Mouse (Mus musculus): ENCODE results near the gene Gnb4. TPM values are rescaled to one million over a fixed set of nuclear protein-coding genes. Genes with fewer than 3 reads are reported as not detected.

Gene Gnb4
- polyA plus RNA-seq, 1 experiment from 2014 or later, result 60.7 TPM

DNA sequence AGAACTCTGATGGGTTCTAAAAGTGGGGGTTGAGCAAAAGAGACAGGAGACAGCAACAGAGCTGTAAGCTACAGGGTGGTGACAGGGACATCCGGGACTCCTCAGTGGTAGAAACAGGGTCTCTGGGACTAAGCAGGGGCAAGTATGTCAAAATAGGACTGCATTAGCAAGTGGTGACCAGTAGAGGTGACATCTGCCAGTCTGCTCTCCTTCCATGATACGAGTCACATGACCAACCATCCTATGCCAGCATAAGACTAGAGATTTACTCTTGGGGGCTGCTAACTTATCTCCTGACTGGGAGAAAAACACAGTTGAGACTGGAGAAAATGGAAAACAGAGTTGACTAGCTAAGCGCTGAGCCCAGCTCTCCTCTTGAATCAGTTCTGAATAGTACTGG is 30.1 kb downstream of the Gnb4 start:
- H3K4me1 ChIP-seq (ENCODE audit: insufficient read depth, low read length), result 0 out of 2 replicates have a peak, but pooled peaks cover 3% of the 10 kb centered on the region
- no peaks in the 10 kb centered on the region for H3K9me3 ChIP-seq (ENCODE audit: low read length)
- H3K27me3 ChIP-seq (ENCODE audit: insufficient read depth, low read length), result no peaks in the 10 kb centered on the region
- no peak overlapping the region for H3K4me3 ChIP-seq (ENCODE audit: low read length)
- ATAC-seq (ENCODE audit: low FRiP score, low TSS enrichment), result no peak
- no peak overlapping the region for H3K9ac ChIP-seq (replicated peaks; ENCODE audit: low read length)
- no peak overlapping the region for H3K4me2 ChIP-seq (replicated peaks; ENCODE audit: low read depth, low read length)
- no peak overlapping the region for H3K27ac ChIP-seq (ENCODE audit: low read length)
- H3K36me3 ChIP-seq (ENCODE audit: insufficient read depth, low read length), result peaks cover 15% of the 10 kb centered on the region; the same call in 1 of the 2 replicates
- WGBS, result 92% methylated on average over 3 of the region's 3 CpGs

GRCm38 (mm10) chr3:32583489-32583888 is 32.9 kb downstream of the Gnb4 start:
- ATAC-seq (ENCODE audit: low FRiP score, low TSS enrichment), result no peak

DNA sequence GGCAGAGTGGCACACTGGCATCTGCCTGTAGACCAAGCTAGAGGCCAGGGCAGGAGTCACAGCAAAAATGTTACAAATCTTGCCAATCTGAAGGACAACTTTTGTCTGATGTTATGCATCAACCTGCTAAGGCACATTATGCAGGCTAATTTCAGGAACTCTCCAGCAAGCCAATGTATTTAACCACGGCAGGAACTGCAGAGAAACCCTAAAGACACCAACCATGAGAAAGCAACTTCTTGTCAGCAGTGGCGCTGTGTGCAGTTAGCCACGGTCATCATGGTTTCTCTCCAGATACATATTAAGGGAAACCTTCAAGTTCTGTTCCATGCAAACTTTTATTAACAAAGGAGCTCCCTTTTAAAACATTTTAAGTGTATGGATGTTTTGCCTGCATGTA is 34.5 kb downstream of the Gnb4 start:
- H3K4me3 ChIP-seq (ENCODE audit: low read length), result no peak overlapping the region
- H3K36me3 ChIP-seq (ENCODE audit: insufficient read depth, low read length), result peaks cover 15% of the 10 kb centered on the region; the same call in 1 of the 2 replicates
- H3K4me1 ChIP-seq (ENCODE audit: insufficient read depth, low read length), result no peaks in the 10 kb centered on the region
- H3K9me3 ChIP-seq (ENCODE audit: low read length), result no peaks in the 10 kb centered on the region
- 90% methylated on average over 3 of the region's 3 CpGs for WGBS
- H3K27me3 ChIP-seq (ENCODE audit: insufficient read depth, low read length), result no peaks in the 10 kb centered on the region
- ATAC-seq (ENCODE audit: low FRiP score, low TSS enrichment), result no peak
- no peak overlapping the region for H3K4me2 ChIP-seq (replicated peaks; ENCODE audit: low read depth, low read length)
- no peak overlapping the region for H3K27ac ChIP-seq (ENCODE audit: low read length)
- H3K9ac ChIP-seq (replicated peaks; ENCODE audit: low read length), result no peak overlapping the region

More at GRCm38 (mm10) chr3:32583489-32583888, 32.9 kb downstream of the Gnb4 start:
- H3K36me3 ChIP-seq (ENCODE audit: insufficient read depth, low read length), result peaks cover 18% of the 10 kb centered on the region; the same call in 1 of the 2 replicates
- no peak overlapping the region for H3K4me2 ChIP-seq (replicated peaks; ENCODE audit: low read depth, low read length)
- no peak overlapping the region for H3K27ac ChIP-seq (ENCODE audit: low read length)
- no peaks in the 10 kb centered on the region for H3K4me1 ChIP-seq (ENCODE audit: insufficient read depth, low read length)
- H3K9me3 ChIP-seq (ENCODE audit: low read length), result no peaks in the 10 kb centered on the region
- WGBS, result 92% methylated on average over 4 of the region's 4 CpGs
- H3K4me3 ChIP-seq (ENCODE audit: low read length), result no peak overlapping the region
- no peaks in the 10 kb centered on the region for H3K27me3 ChIP-seq (ENCODE audit: insufficient read depth, low read length)
- no peak overlapping the region for H3K9ac ChIP-seq (replicated peaks; ENCODE audit: low read length)

- Histone ChIP-seq H3K4me1 (ENCODE audit: insufficient read depth, low read length) (no peaks in the 10 kb centered on the region), H3K9me3 (ENCODE audit: low read length) (no peaks in the 10 kb centered on the region), H3K36me3 (ENCODE audit: insufficient read depth, low read length) (0 out of 2 replicates have a peak, but pooled peaks cover 12% of the 10 kb centered on the region), H3K9ac (replicated peaks; ENCODE audit: low read length) (no peak overlapping the region), H3K4me3 (ENCODE audit: low read length) (no peak overlapping the region), H3K27me3 (ENCODE audit: insufficient read depth, low read length) (no peaks in the 10 kb centered on the region), H3K4me2 (replicated peaks; ENCODE audit: low read depth, low read length) (no peak overlapping the region), H3K27ac (ENCODE audit: low read length) (no peak overlapping the region)
- no peak for ATAC-seq (ENCODE audit: low FRiP score, low TSS enrichment)
- 86% methylated on average over 3 of the region's 3 CpGs for WGBS
Measured at GRCm38 (mm10) chr3:32580738-32581137, 35.6 kb downstream of the Gnb4 start.

GRCm38 (mm10) chr3:32578772-32579171 is 37.6 kb downstream of the Gnb4 start:
- no peak overlapping the region for H3K27ac ChIP-seq (ENCODE audit: low read length)
- WGBS, result 90% methylated on average over 5 of the region's 5 CpGs

DNA sequence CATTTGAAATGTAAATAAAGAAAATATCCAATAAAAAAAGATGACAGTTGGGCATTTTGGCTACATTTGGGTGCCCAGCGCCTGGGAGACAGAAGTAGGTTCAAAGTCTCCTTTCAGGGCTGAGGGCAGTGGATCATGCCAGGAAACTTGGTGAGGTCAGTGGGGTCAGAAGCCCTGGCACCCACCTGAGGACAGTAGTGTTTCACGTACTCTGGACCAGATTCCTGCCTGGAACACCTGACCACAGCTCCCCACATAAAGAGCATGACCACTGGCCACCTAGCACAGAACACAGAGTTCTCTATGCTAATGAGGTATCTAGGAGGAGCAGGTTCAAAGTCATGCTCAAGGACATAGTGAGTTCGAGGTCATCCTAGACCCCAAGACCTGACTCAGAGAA is 41.2 kb downstream of the Gnb4 start:
- no peaks in the 10 kb centered on the region for H3K4me1 ChIP-seq (ENCODE audit: insufficient read depth, low read length)
- H3K4me3 ChIP-seq (ENCODE audit: low read length), result no peak overlapping the region
- ATAC-seq (ENCODE audit: low FRiP score, low TSS enrichment), result no peak
- no peak overlapping the region for H3K27ac ChIP-seq (ENCODE audit: low read length)
- no peak overlapping the region for H3K4me2 ChIP-seq (replicated peaks; ENCODE audit: low read depth, low read length)
- peaks cover 25% of the 10 kb centered on the region; the same call in 1 of the 2 replicates for H3K36me3 ChIP-seq (ENCODE audit: insufficient read depth, low read length)
- H3K9me3 ChIP-seq (ENCODE audit: low read length), result no peaks in the 10 kb centered on the region
- no peak overlapping the region for H3K9ac ChIP-seq (replicated peaks; ENCODE audit: low read length)
- WGBS, result 91% methylated on average over 3 of the region's 3 CpGs
- H3K27me3 ChIP-seq (ENCODE audit: insufficient read depth, low read length), result no peaks in the 10 kb centered on the region

More at GRCm38 (mm10) chr3:32578772-32579171, 37.6 kb downstream of the Gnb4 start:
- peaks cover 20% of the 10 kb centered on the region; the same call in 1 of the 2 replicates for H3K36me3 ChIP-seq (ENCODE audit: insufficient read depth, low read length)
- no peak overlapping the region for H3K4me3 ChIP-seq (ENCODE audit: low read length)
- H3K9ac ChIP-seq (replicated peaks; ENCODE audit: low read length), result no peak overlapping the region
- H3K4me2 ChIP-seq (replicated peaks; ENCODE audit: low read depth, low read length), result no peak overlapping the region
- no peaks in the 10 kb centered on the region for H3K4me1 ChIP-seq (ENCODE audit: insufficient read depth, low read length)
- no peaks in the 10 kb centered on the region for H3K27me3 ChIP-seq (ENCODE audit: insufficient read depth, low read length)
- no peak for ATAC-seq (ENCODE audit: low FRiP score, low TSS enrichment)
- no peaks in the 10 kb centered on the region for H3K9me3 ChIP-seq (ENCODE audit: low read length)

DNA sequence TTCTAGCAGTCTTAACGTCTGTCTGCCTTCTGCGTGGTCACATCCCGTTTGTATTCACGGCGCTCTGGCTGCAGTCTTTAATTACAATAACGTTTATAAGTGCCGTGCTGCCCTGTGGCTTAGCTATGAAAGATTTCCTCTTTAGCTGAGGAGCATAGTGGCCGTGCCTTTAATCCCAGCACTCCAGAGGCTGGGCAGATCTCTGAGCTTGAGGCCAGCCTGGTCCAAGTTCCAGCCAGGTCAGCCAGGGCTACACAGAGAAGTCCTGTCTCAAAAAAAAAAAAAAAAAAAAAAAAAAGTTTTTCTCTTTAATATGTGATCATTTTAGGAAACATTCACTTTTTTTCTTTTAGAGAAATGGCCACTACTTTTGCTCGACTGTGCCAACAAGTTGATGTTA is 42.5 kb downstream of the Gnb4 start:
- H3K9ac ChIP-seq (replicated peaks; ENCODE audit: low read length), result no peak overlapping the region
- H3K27me3 ChIP-seq (ENCODE audit: insufficient read depth, low read length), result no peaks in the 10 kb centered on the region
- H3K4me2 ChIP-seq (replicated peaks; ENCODE audit: low read depth, low read length), result no peak overlapping the region
- ATAC-seq (ENCODE audit: low FRiP score, low TSS enrichment), result no peak
- H3K27ac ChIP-seq (ENCODE audit: low read length), result no peak overlapping the region
- H3K4me1 ChIP-seq (ENCODE audit: insufficient read depth, low read length), result no peaks in the 10 kb centered on the region
- H3K4me3 ChIP-seq (ENCODE audit: low read length), result no peak overlapping the region
- WGBS, result 78% methylated on average over 9 of the region's 9 CpGs
- H3K9me3 ChIP-seq (ENCODE audit: low read length), result no peaks in the 10 kb centered on the region
- H3K36me3 ChIP-seq (ENCODE audit: insufficient read depth, low read length), result peaks cover 30% of the 10 kb centered on the region

- Histone ChIP-seq H3K4me3 (ENCODE audit: low read length) (no peak overlapping the region), H3K9ac (replicated peaks; ENCODE audit: low read length) (no peak overlapping the region), H3K27ac (ENCODE audit: low read length) (no peak overlapping the region), H3K27me3 (ENCODE audit: insufficient read depth, low read length) (no peaks in the 10 kb centered on the region), H3K4me2 (replicated peaks; ENCODE audit: low read depth, low read length) (no peak overlapping the region), H3K36me3 (ENCODE audit: insufficient read depth, low read length) (peaks cover 38% of the 10 kb centered on the region), H3K4me1 (ENCODE audit: insufficient read depth, low read length) (no peaks in the 10 kb centered on the region), H3K9me3 (ENCODE audit: low read length) (peaks cover 5% of the 10 kb centered on the region)
- ATAC-seq (ENCODE audit: low FRiP score, low TSS enrichment), result no peak
- WGBS, result 90% methylated on average over 2 of the region's 2 CpGs
Measured at GRCm38 (mm10) chr3:32573086-32573485, 43.3 kb downstream of the Gnb4 start.

GRCm38 (mm10) chr3:32563401-32563800 is 53.0 kb downstream of the Gnb4 start:
- Histone ChIP-seq H3K4me1 (ENCODE audit: insufficient read depth, low read length) (no peaks in the 10 kb centered on the region), H3K4me2 (replicated peaks; ENCODE audit: low read depth, low read length) (no peak overlapping the region), H3K9ac (replicated peaks; ENCODE audit: low read length) (no peak overlapping the region), H3K9me3 (ENCODE audit: low read length) (peaks cover 3% of the 10 kb centered on the region), H3K4me3 (ENCODE audit: low read length) (no peak overlapping the region), H3K27ac (ENCODE audit: low read length) (no peak overlapping the region), H3K36me3 (ENCODE audit: insufficient read depth, low read length) (peaks cover 49% of the 10 kb centered on the region), H3K27me3 (ENCODE audit: insufficient read depth, low read length) (no peaks in the 10 kb centered on the region)
- ATAC-seq (ENCODE audit: low FRiP score, low TSS enrichment), result no peak
- 83% methylated on average over 6 of the region's 6 CpGs for WGBS

GRCm38 (mm10) chr3:32553061-32553460 is 63.3 kb downstream of the Gnb4 start:
- H3K4me1 ChIP-seq (ENCODE audit: insufficient read depth, low read length), result no peaks in the 10 kb centered on the region
- H3K4me3 ChIP-seq (ENCODE audit: low read length), result no peak overlapping the region
- no peak overlapping the region for H3K27ac ChIP-seq (ENCODE audit: low read length)
- H3K36me3 ChIP-seq (ENCODE audit: insufficient read depth, low read length), result peaks cover 32% of the 10 kb centered on the region
- H3K9ac ChIP-seq (replicated peaks; ENCODE audit: low read length), result no peak overlapping the region
- no peak overlapping the region for H3K4me2 ChIP-seq (replicated peaks; ENCODE audit: low read depth, low read length)
- ATAC-seq (ENCODE audit: low FRiP score, low TSS enrichment), result no peak
- no peaks in the 10 kb centered on the region for H3K9me3 ChIP-seq (ENCODE audit: low read length)
- WGBS, result 100% methylated on average over 1 of the region's 1 CpGs
- no peaks in the 10 kb centered on the region for H3K27me3 ChIP-seq (ENCODE audit: insufficient read depth, low read length)
